Mouse (Mus musculus) neural tube, embryonic 15.5 days (tissue): ENCODE results near the gene Bard1. TPM values are rescaled to one million over a fixed set of nuclear protein-coding genes. Genes with fewer than 3 reads are reported as not detected.

ENCODE experiments used
- ATAC-seq: fragments of 200-750 bp; cut with Nextera tagmentation; 2 replicates; pipeline ENCODE4 v1.8.0; 2017; ENCODE audit warnings: mild to moderate bottlenecking, moderate TSS enrichment, moderate library complexity; ENCODE audit not compliant: low FRiP score
- H3K27ac ChIP-seq: fragments of 300-500 bp; sonication (generic); replicated peaks from 2 replicates; pipeline ENCODE4 v1.5.1; 2015; ENCODE audit warnings: mild to moderate bottlenecking, inconsistent platforms
- H3K27me3 ChIP-seq: fragments of 300-500 bp; sonication (generic); replicated peaks from 2 replicates; pipeline ENCODE4 v1.6.1; 2015; ENCODE audit warnings: inconsistent platforms
- H3K36me3 ChIP-seq: fragments of 300-500 bp; sonication (generic); 2 replicates; pipeline ENCODE4 v1.6.1; 2015; ENCODE audit warnings: inconsistent platforms
- H3K4me1 ChIP-seq: fragments of 300-500 bp; sonication (generic); 2 replicates; pipeline ENCODE4 v1.6.1; 2015; ENCODE audit warnings: inconsistent platforms
- H3K4me2 ChIP-seq: fragments of 300-500 bp; sonication (generic); 2 replicates; pipeline ENCODE4 v1.6.1; 2015; ENCODE audit warnings: inconsistent platforms, mild to moderate bottlenecking, moderate library complexity
- H3K4me3 ChIP-seq: fragments of 300-500 bp; sonication (generic); replicated peaks from 2 replicates; pipeline ENCODE4 v1.5.1; 2015; ENCODE audit warnings: mild to moderate bottlenecking, inconsistent platforms
- H3K9ac ChIP-seq: fragments of 300-500 bp; sonication (generic); replicated peaks from 2 replicates; pipeline ENCODE4 v1.6.1; 2015; ENCODE audit warnings: mild to moderate bottlenecking, inconsistent platforms
- H3K9me3 ChIP-seq: fragments of 300-500 bp; sonication (generic); replicated peaks from 2 replicates; pipeline ENCODE4 v1.6.1; 2016; ENCODE audit warnings: inconsistent platforms
- WGBS: fragments of 180-500 bp; shearing (Covaris S2); methylation state at CpG from one replicate; pipeline ENCODE4 v1.1.7; 2015; ENCODE audit warnings: mixed read lengths; 5-methylcytosine and 5-hydroxymethylcytosine counted together
- polyA plus RNA-seq: library from polyadenylated mRNA; unstranded; fragments of >200 nt; fragmentation: Nextera tagmentation; extraction: Ambion mirVana; gene quantifications from 2 replicates; pipeline ENCODE4 v1.2.1, GENCODE M21; 2015

Bard1 gene
- 0.51 and 1.4 TPM in 2 replicates for polyA plus RNA-seq

GRCm38 (mm10) chr1:71102344-71103173 lies at the start of gene Bard1:
Gene Bard1, minus strand, starts transcription at chr1:71103146.
- Histone ChIP-seq H3K36me3 (no peaks in the 10 kb centered on the region), H3K4me1 (peaks cover 9% of the 10 kb centered on the region; the same call in 1 of the 2 replicates), H3K27me3 (no peaks in the 10 kb centered on the region), H3K9me3 (no peaks in the 10 kb centered on the region), H3K4me2 (peak within 1 kb of the TSS; percentile 96), H3K4me3 (peak within 1 kb of the TSS; percentile 87), H3K27ac (peak within 1 kb of the TSS; percentile 48; the same call in 1 of the 2 replicates), H3K9ac (peak within 1 kb of the TSS; percentile 54)
- ATAC-seq: peak; percentile 93
- under 1% methylated on average over 69 of the region's 69 CpGs for WGBS

DNA sequence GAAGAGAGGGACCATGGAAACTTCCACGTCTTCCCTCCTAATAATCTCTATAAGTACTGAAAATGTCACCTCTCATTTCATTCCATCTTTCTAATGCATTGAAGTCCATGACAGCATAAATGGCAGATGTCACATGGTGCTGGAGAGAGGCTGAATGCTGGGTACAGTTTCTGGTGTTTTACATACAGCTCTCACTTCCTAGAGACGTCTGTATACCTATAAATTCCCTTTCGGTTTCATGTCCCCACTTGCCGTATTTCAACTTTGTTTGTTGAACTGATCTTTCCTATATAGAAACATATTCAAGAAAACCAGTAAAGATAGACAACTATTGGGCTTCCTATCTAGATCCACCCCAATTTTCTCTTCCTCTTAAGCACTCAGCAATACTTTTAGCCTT lies 24.2 kb upstream of the Bard1 start:
- 88% methylated on average over 4 of the region's 4 CpGs for WGBS
- Histone ChIP-seq H3K27me3 (no peaks in the 10 kb centered on the region), H3K27ac (no peak overlapping the region), H3K9me3 (no peaks in the 10 kb centered on the region), H3K4me2 (no peak overlapping the region), H3K9ac (no peak overlapping the region), H3K4me3 (no peak overlapping the region), H3K36me3 (no peaks in the 10 kb centered on the region), H3K4me1 (no peaks in the 10 kb centered on the region)
- ATAC-seq: no peak

DNA sequence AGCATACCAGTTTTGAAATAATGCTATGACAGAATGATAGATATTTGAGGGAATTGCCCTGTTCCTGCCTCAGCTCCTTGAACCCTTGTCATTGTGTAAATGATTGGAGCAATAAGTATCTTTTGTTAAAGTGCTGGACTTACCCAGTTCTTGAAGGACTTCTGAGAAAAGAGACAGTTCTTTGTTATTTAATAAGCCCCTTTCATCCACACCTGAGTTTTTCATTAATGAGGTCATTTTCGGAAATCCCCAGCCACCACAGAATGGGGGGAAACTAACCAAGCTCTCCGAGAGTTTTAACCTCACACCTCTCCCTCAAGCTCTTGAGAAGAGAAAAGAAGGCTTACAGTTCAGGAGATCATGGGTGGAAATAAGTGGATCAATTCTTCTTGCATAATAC lies 15.6 kb upstream of the Bard1 start:
- 70% methylated on average over 2 of the region's 2 CpGs for WGBS

DNA sequence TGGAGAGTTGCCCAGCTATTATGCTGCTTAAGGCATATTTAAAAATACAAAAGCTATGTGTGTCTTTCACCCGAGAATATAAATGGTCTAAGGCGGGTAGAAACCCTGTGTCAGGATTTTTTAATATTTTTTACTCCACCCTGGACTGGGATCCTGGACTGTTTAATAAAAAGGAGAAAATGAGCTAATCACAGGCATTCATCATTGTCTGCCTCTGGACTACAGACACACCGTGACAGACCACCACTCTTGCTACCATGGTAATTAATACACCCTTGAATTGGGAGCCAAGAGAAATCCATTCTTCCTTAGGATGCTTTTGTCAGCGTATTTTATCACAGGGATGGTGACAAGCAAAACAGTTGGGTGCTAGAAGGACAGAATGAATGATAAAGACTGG lies 14.3 kb upstream of the Bard1 start:
- no peaks in the 10 kb centered on the region for H3K9me3 ChIP-seq
- no peak overlapping the region for H3K9ac ChIP-seq
- no peak overlapping the region for H3K4me3 ChIP-seq
- H3K36me3 ChIP-seq: no peaks in the 10 kb centered on the region
- WGBS: 46% methylated on average over 4 of the region's 4 CpGs
- H3K27ac ChIP-seq: no peak overlapping the region
- no peak for ATAC-seq
- no peak overlapping the region for H3K4me2 ChIP-seq
- no peaks in the 10 kb centered on the region for H3K27me3 ChIP-seq
- H3K4me1 ChIP-seq: no peaks in the 10 kb centered on the region

More for the DNA sequence above, 15.6 kb upstream of the Bard1 start:
- Histone ChIP-seq H3K9ac (no peak overlapping the region), H3K4me1 (no peaks in the 10 kb centered on the region), H3K4me2 (no peak overlapping the region), H3K9me3 (no peaks in the 10 kb centered on the region), H3K27me3 (no peaks in the 10 kb centered on the region), H3K36me3 (no peaks in the 10 kb centered on the region), H3K27ac (no peak overlapping the region), H3K4me3 (no peak overlapping the region)
- no peak for ATAC-seq

DNA sequence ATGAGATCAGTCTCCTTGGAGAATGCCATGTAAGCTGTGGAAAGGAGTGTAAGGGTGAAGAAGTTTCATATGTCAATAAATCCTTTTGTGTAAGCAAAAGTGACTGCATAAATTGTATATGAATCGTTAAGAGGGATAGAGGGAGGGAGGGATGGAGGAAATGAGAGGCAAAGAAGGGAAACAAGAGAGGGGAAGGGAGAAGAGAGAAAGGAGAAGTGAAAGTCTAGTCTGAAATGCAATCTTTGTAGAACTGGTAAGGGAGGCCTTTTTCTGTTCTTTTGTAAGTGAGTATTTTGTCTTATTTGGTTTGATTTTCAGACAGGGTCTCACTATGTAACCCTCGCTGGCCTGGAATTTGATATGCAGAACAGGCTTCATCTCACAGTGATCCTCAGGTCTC lies 12.8 kb upstream of the Bard1 start:
- no peak overlapping the region for H3K4me3 ChIP-seq
- ATAC-seq: no peak
- no peaks in the 10 kb centered on the region for H3K36me3 ChIP-seq
- no peak overlapping the region for H3K4me2 ChIP-seq
- 90% methylated on average over 2 of the region's 2 CpGs for WGBS
- no peak overlapping the region for H3K9ac ChIP-seq
- H3K27me3 ChIP-seq: no peaks in the 10 kb centered on the region
- no peak overlapping the region for H3K27ac ChIP-seq
- H3K4me1 ChIP-seq: no peaks in the 10 kb centered on the region
- H3K9me3 ChIP-seq: no peaks in the 10 kb centered on the region

DNA sequence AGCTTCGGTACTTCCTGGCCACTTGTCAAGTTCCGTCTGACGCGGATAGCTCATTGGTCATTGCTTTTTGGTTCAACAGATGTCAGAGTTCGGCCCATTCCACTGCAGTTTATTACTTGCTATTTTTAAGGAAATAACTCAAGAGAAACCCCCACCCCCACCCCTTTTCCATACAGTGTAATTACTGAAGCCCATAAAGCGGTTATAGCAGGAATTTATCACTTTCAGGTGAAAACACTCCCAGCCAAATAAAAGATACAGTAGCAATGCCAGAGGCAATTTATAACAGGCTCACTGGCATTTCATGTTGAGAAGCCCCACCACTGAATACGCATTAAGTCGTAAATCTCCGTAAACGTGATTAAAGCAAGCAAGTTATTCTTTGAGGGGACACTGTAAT lies 6.9 kb upstream of the Bard1 start:
- WGBS: 24% methylated on average over 10 of the region's 10 CpGs
- Histone ChIP-seq H3K4me1 (peaks cover 8% of the 10 kb centered on the region), H3K9ac (no peak overlapping the region), H3K27me3 (no peaks in the 10 kb centered on the region), H3K27ac (no peak overlapping the region), H3K4me2 (no peak overlapping the region), H3K9me3 (no peaks in the 10 kb centered on the region), H3K36me3 (no peaks in the 10 kb centered on the region), H3K4me3 (no peak overlapping the region)
- no peak for ATAC-seq

DNA sequence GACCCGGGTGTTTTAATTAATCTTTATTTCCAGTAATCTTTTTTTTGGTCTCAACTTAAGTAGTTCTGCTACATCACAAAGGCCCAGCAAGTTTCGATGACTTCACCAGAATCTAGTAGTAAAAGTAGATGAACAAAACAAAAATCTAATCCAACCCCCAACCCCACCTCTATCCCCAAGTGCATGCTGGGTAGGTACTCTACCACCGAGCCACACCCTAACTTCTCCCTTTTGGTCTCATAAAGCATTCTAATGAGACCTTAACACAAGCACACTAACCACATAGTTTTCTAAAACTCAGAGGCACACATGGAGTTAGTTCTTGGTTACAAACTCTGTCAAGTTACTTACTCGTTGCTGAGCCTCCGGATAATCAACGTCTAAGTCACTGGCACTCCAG lies 3.2 kb upstream of the Bard1 start:
- Histone ChIP-seq H3K4me3 (no peak overlapping the region), H3K27me3 (no peaks in the 10 kb centered on the region), H3K9me3 (no peaks in the 10 kb centered on the region), H3K4me2 (no peak overlapping the region), H3K27ac (no peak overlapping the region), H3K36me3 (no peaks in the 10 kb centered on the region), H3K9ac (no peak overlapping the region), H3K4me1 (peaks cover 14% of the 10 kb centered on the region)
- no peak for ATAC-seq
- 96% methylated on average over 6 of the region's 6 CpGs for WGBS

DNA sequence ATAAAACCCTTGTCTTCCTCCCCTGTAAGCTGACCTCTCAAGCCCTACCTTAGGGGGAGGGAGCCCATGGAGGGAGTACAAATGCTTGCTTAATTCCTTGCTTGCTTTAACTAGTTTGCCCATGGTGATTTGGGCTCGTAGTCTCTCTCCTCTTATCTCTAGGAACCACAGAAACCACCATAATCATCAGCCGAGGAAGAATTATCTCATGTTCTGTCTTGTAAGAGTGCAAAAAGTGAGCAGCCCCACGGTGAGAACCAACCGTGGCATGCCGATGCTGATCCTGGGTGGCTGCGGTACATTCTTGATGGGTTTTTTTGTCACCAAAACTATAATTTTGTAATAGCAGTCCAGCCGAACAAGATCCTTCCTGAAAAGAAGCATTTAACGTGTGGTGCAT lies 2.8 kb upstream of the Bard1 start:
- no peak for ATAC-seq
- Histone ChIP-seq H3K4me3 (no peak overlapping the region), H3K27me3 (no peaks in the 10 kb centered on the region), H3K27ac (no peak overlapping the region), H3K9ac (no peak overlapping the region), H3K4me2 (no peak overlapping the region), H3K9me3 (no peaks in the 10 kb centered on the region), H3K4me1 (peaks cover 14% of the 10 kb centered on the region), H3K36me3 (no peaks in the 10 kb centered on the region)
- WGBS: 92% methylated on average over 8 of the region's 8 CpGs

DNA sequence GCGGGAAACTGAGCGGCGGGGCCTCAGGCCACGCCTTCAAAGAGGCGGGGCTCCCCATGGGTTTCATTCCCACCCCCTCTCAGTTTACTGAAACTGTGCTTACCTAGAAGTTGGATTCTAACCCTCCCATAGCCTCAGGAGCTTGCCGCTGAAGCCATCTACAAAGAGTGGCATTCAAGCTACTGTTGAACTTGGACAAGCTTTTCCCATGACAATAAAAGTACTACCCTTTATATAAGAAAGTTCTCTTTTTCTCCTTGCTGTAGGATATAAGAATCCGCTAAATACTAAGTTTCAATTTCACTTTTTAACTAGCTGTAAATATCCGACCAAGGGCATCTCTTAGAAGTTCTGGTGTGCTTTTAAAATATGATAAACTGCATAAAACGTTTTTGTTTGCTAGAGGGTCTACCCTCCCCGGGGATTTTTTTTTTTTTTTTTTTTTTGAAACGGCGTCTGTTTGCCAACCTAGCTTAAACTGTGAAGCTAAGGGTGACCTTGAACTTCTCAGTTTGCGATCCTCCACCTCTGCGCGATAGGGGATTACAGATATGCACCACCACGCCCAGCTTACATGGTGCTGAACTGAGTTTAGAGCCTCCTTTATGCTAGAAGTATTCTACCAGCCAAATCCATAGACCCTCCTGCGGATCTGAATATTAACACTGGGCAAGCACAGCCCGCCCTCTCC lies 373 bp upstream of the Bard1 start:
- Histone ChIP-seq H3K9me3 (no peaks in the 10 kb centered on the region), H3K27me3 (no peaks in the 10 kb centered on the region), H3K4me2 (peak overlapping the region; percentile 96), H3K4me3 (peak overlapping the region; percentile 87), H3K27ac (peak overlapping the region; percentile 48; the same call in 1 of the 2 replicates), H3K36me3 (no peaks in the 10 kb centered on the region), H3K4me1 (peaks cover 9% of the 10 kb centered on the region; the same call in 1 of the 2 replicates), H3K9ac (peak overlapping the region; percentile 54)
- WGBS: 38% methylated on average over 18 of the region's 18 CpGs
- ATAC-seq: no peak

GRCm38 (mm10) chr1:71101369-71101970 lies 1.5 kb downstream of the Bard1 start:
- Histone ChIP-seq H3K9ac (no peak overlapping the region), H3K4me1 (peaks cover 9% of the 10 kb centered on the region; the same call in 1 of the 2 replicates), H3K9me3 (no peaks in the 10 kb centered on the region), H3K36me3 (no peaks in the 10 kb centered on the region), H3K4me2 (no peak overlapping the region), H3K27ac (no peak overlapping the region), H3K4me3 (no peak overlapping the region), H3K27me3 (no peaks in the 10 kb centered on the region)
- 56% methylated on average over 11 of the region's 11 CpGs for WGBS
- ATAC-seq: no peak

- Histone ChIP-seq H3K4me2 (no peak overlapping the region), H3K27me3 (no peaks in the 10 kb centered on the region), H3K4me1 (peaks cover 9% of the 10 kb centered on the region; the same call in 1 of the 2 replicates), H3K36me3 (no peaks in the 10 kb centered on the region), H3K27ac (no peak overlapping the region), H3K9ac (no peak overlapping the region), H3K4me3 (no peak overlapping the region), H3K9me3 (no peaks in the 10 kb centered on the region)
- no peak for ATAC-seq
- WGBS: 71% methylated on average over 5 of the region's 5 CpGs
Measured at GRCm38 (mm10) chr1:71100591-71101368, 2.2 kb downstream of the Bard1 start.
